ENCODE assay signal across 8 mouse cellular contexts in genomic region chr7:128583213-128583948, GRCm38 (mm10). TPM values are rescaled to one million over a fixed set of nuclear protein-coding genes. Genes with fewer than 3 reads are reported as not detected.
DNase-seq lines count a peak whose midpoint lies in the region; ATAC-seq and TF ChIP-seq lines count a peak whose summit lies in the region.

No protein-coding gene starts in this region.

- no peak overlapping the region for H3K9ac ChIP-seq in kidney, embryonic 15.5 days

- DNase-seq in kidney, adult 2 months = peak; percentile 72
- peak; percentile 59 for DNase-seq in adrenal gland, adult 2 months
- peak; percentile 41 to 43 for DNase-seq in frontal cortex, postnatal 14 days (ENCODE audit: low spot score in 2 of 2)
- DNase-seq in left cerebral cortex, postnatal 10 days (ENCODE audit: extremely low spot score in 1 of 2, low spot score in 2 of 2) = peak; percentile 54 to 67
- no peak for DNase-seq in embryo, embryonic 10 days (ENCODE audit: low spot score)
- DNase-seq in gastrocnemius, postnatal 25 days = no peak

- H3K9me3 ChIP-seq in kidney, embryonic 15.5 days (replicated peaks) = no peaks in the 10 kb centered on the region

- ATAC-seq in kidney, embryonic 15.5 days (replicated peaks; ENCODE audit: low FRiP score) = no peak
- ATAC-seq in erythroblast, adult 5-6 weeks (replicated peaks; ENCODE audit: low FRiP score, poor library complexity, severe bottlenecking) = no peak

- WGBS in kidney, adult 2 months = 52% methylated on average over 6 of the region's 6 CpGs
- 73% methylated on average over 6 of the region's 6 CpGs for WGBS in kidney, embryonic 15.5 days

- no peak overlapping the region for H3K27ac ChIP-seq in kidney, adult 2 months (ENCODE audit: insufficient read depth, low read depth, low read length)
- H3K27ac ChIP-seq in kidney, embryonic 15.5 days = no peak overlapping the region

- no peak for TF ChIP-seq POLR2A in kidney, adult 2 months (IDR thresholded peaks at IDR 0.05; ENCODE audit: low read depth, low read length)

- H3K4me3 ChIP-seq in kidney, adult 2 months (ENCODE audit: insufficient read depth, low read depth, low read length) = no peak overlapping the region
- H3K4me3 ChIP-seq in kidney, embryonic 15.5 days (replicated peaks) = no peak overlapping the region

- peaks cover 5% of the 10 kb centered on the region; the same call in 1 of the 2 replicates for H3K4me1 ChIP-seq in kidney, adult 2 months (ENCODE audit: control insufficient read depth, insufficient read depth, low read length)
- peaks cover 4% of the 10 kb centered on the region; the same call in 1 of the 2 replicates for H3K4me1 ChIP-seq in kidney, embryonic 15.5 days

- no peaks in the 10 kb centered on the region for H3K36me3 ChIP-seq in kidney, adult 2 months (ENCODE audit: control insufficient read depth, insufficient read depth, low read length)
- no peaks in the 10 kb centered on the region for H3K36me3 ChIP-seq in kidney, embryonic 15.5 days

- TF ChIP-seq CTCF in kidney, adult 2 months (conservative IDR thresholded peaks at IDR 0.05; ENCODE audit: insufficient read depth, insufficient read length, low read depth, low read length) = no peak

- no peaks in the 10 kb centered on the region for H3K27me3 ChIP-seq in kidney, adult 2 months (replicated peaks; ENCODE audit: control insufficient read depth, insufficient read depth, low read length)
- no peaks in the 10 kb centered on the region for H3K27me3 ChIP-seq in kidney, embryonic 15.5 days

- intact Hi-C loops in left cerebral cortex, postnatal 10 days (cut with DNase I) = no loop called here

- no peak overlapping the region for H3K4me2 ChIP-seq in kidney, embryonic 15.5 days

RNA-seq across cellular contexts. Expression of gene Inpp5f, which starts 27.7 kb away (rescaled TPM):
- polyA plus RNA-seq in kidney, adult 2 months (2012; rRNA removed) = 14.6 TPM in 2 replicates
- polyA plus RNA-seq in kidney, embryonic 15.5 days (2015; fragmentation: Nextera tagmentation; extraction: Ambion mirVana) = 24.3 and 25.6 TPM in 2 replicates
- total RNA-seq in adrenal gland, adult 2 months (2021) = 10 to 100 TPM; 18.2 to 21.7 TPM
- 10.7 and 10.9 TPM in 2 replicates for polyA plus RNA-seq in adrenal gland, adult 2 months (2012; rRNA removed)
- 100 to 1,000 TPM; 267 to 278 TPM for total RNA-seq in left cerebral cortex, postnatal 10 days (2021)
- total RNA-seq in erythroblast, adult 5-6 weeks (2015; ENCODE audit: low replicate concordance) = 2.1 and 4.4 TPM in 2 replicates
- 1.0 and 3.6 TPM in 2 replicates for total RNA-seq in erythroblast, adult 5-6 weeks (2017; ENCODE audit: low replicate concordance)
- total RNA-seq in gastrocnemius, postnatal 25 days (2021) = 1 to 10 TPM; 2.3 to 4.1 TPM

RNA-seq across cellular contexts. Expression of gene Bag3, which starts 60.0 kb away (rescaled TPM):
- 27.6 and 28.3 TPM in 2 replicates for polyA plus RNA-seq in kidney, adult 2 months (2012; rRNA removed)
- 12.7 and 14.2 TPM in 2 replicates for polyA plus RNA-seq in kidney, embryonic 15.5 days (2015; fragmentation: Nextera tagmentation; extraction: Ambion mirVana)
- total RNA-seq in adrenal gland, adult 2 months (2021) = 100 to 1,000 TPM; 143 to 425 TPM
- 196 and 360 TPM in 2 replicates for polyA plus RNA-seq in adrenal gland, adult 2 months (2012; rRNA removed)
- total RNA-seq in left cerebral cortex, postnatal 10 days (2021) = 1 to 10 TPM; 4.6 to 4.9 TPM
- total RNA-seq in erythroblast, adult 5-6 weeks (2015; ENCODE audit: low replicate concordance) = 0.58 and 6.9 TPM in 2 replicates
- total RNA-seq in erythroblast, adult 5-6 weeks (2017; ENCODE audit: low replicate concordance) = 2.8 and 4.8 TPM in 2 replicates
- 100 to 1,000 TPM; 122 to 129 TPM for total RNA-seq in gastrocnemius, postnatal 25 days (2021)

Comparison
In these comparisons a context has a peak if more than half of its experiments do, and no peak if none do; other contexts are left out.
1. DNase-seq: peak in kidney, adult 2 months (single experiment), adrenal gland, adult 2 months (single experiment), frontal cortex, postnatal 14 days (2 of 2) and left cerebral cortex, postnatal 10 days (2 of 2); none in embryo, embryonic 10 days (single experiment) and gastrocnemius, postnatal 25 days (single experiment).
2. RNA of gene Inpp5f, which starts 27.7 kb away (total RNA-seq): 267 to 278 TPM in left cerebral cortex, postnatal 10 days; 18.2 to 21.7 TPM in adrenal gland, adult 2 months, 2.3 to 4.1 TPM in gastrocnemius, postnatal 25 days and 1.0 to 4.4 TPM in erythroblast, adult 5-6 weeks; every median in the first group is over 10 times any median in the second.
3. RNA of gene Bag3, which starts 60.0 kb away (total RNA-seq): 143 to 425 TPM in adrenal gland, adult 2 months and 122 to 129 TPM in gastrocnemius, postnatal 25 days; 4.6 to 4.9 TPM in left cerebral cortex, postnatal 10 days and 0.58 to 6.9 TPM in erythroblast, adult 5-6 weeks; every median in the first group is over 10 times any median in the second.